Mouse (Mus musculus) forebrain, embryonic 15.5 days (tissue): Measurements from ENCODE around the gene St8sia1. TPM values are rescaled to one million over a fixed set of nuclear protein-coding genes. Genes with fewer than 3 reads are reported as not detected.

Experiments
- ATAC-seq: fragments of 200-750 bp; cut with Nextera tagmentation; replicated peaks from 2 replicates; pipeline ENCODE4 v1.8.0; 2017; ENCODE audit warnings: mild to moderate bottlenecking, moderate TSS enrichment, moderate library complexity
- H3K27ac ChIP-seq: fragments of 300-500 bp; sonication (generic); replicated peaks from 2 replicates; pipeline ENCODE4 v1.5.1; 2015; ENCODE audit warnings: mild to moderate bottlenecking, inconsistent platforms
- H3K27me3 ChIP-seq: fragments of 300-500 bp; sonication (generic); 2 replicates; pipeline ENCODE4 v1.6.1; 2015; ENCODE audit warnings: inconsistent platforms
- H3K36me3 ChIP-seq: fragments of 300-500 bp; sonication (generic); 2 replicates; pipeline ENCODE4 v1.6.1; 2015; ENCODE audit warnings: mild to moderate bottlenecking, inconsistent platforms
- H3K4me1 ChIP-seq: fragments of 300-500 bp; sonication (generic); 2 replicates; pipeline ENCODE4 v1.6.1; 2015; ENCODE audit warnings: inconsistent platforms
- H3K4me2 ChIP-seq: fragments of 300-500 bp; sonication (generic); replicated peaks from 2 replicates; pipeline ENCODE4 v1.6.1; 2015; ENCODE audit warnings: mild to moderate bottlenecking, inconsistent platforms
- H3K4me3 ChIP-seq: fragments of 300-500 bp; sonication (generic); 2 replicates; pipeline ENCODE4 v1.5.1; 2015; ENCODE audit warnings: mild to moderate bottlenecking, inconsistent platforms
- H3K9ac ChIP-seq: fragments of 300-500 bp; sonication (generic); replicated peaks from 2 replicates; pipeline ENCODE4 v1.6.1; 2015; ENCODE audit warnings: mild to moderate bottlenecking, inconsistent platforms
- H3K9me3 ChIP-seq: fragments of 300-500 bp; sonication (generic); 2 replicates; pipeline ENCODE4 v1.6.1; 2016; ENCODE audit warnings: inconsistent platforms
- WGBS: fragments of 180-500 bp; shearing (Covaris S2); methylation state at CpG from one replicate; pipeline ENCODE4 v1.1.7; 2015; ENCODE audit warnings: mixed read lengths; 5-methylcytosine and 5-hydroxymethylcytosine counted together
- polyA plus RNA-seq: library from polyadenylated mRNA; unstranded; fragments of >200 nt; fragmentation: Nextera tagmentation; extraction: Ambion mirVana; gene quantifications from 2 replicates; pipeline ENCODE4 v1.2.1, GENCODE M21; 2015

The St8sia1 gene
- polyA plus RNA-seq, 1 experiment from 2014 or later = 6.9 TPM

DNA sequence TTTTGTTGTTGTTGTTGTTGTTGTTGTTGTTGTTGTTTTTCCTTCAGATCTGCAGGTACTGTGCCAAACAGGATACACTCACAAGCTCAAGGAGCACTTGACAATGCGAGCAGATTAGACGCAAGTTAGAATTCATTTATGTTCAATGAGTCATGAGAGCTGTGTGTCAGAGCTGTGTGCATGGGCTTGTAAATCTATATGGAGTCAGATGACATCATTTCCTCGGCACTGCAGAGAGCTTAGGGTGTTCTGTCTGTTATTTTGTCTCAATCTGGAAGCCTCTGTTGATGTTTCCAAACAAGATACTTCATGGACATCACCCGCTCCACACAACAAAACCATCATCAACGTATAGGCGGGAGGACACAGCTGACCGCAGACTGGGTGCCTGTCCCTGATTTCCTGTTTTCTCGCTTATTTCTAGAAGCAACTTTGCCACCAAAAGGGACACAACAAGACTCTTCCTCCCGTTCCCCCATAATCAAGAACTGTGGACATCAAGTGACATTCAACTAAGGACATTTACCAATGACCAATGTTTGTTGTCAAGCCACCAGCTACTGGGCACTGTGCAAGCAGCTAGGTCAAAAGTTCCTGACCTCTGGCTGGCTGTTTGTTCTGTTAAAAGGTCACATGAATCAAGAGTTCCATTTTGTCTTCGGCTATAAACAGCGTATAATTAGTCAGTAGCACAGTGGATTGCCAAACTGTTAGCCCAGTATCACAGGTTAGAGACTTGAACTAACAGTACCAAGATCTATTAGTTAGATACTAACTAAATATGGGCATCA lies 78.7 kb downstream of the St8sia1 start:
- no peaks in the 10 kb centered on the region for H3K27me3 ChIP-seq
- H3K36me3 ChIP-seq = 0 out of 2 replicates have a peak, but pooled peaks cover 5% of the 10 kb centered on the region
- no peaks in the 10 kb centered on the region for H3K9me3 ChIP-seq
- H3K4me3 ChIP-seq = no peak overlapping the region
- no peak overlapping the region for H3K27ac ChIP-seq
- no peak for ATAC-seq
- H3K9ac ChIP-seq = no peak overlapping the region
- no peak overlapping the region for H3K4me2 ChIP-seq
- 0 out of 2 replicates have a peak, but pooled peaks cover 3% of the 10 kb centered on the region for H3K4me1 ChIP-seq
- WGBS = 93% methylated on average over 11 of the region's 11 CpGs

- no peaks in the 10 kb centered on the region for H3K9me3 ChIP-seq
These were observed 80.1 kb downstream of the St8sia1 start for GRCm38 (mm10) chr6:142884128-142884527.

DNA sequence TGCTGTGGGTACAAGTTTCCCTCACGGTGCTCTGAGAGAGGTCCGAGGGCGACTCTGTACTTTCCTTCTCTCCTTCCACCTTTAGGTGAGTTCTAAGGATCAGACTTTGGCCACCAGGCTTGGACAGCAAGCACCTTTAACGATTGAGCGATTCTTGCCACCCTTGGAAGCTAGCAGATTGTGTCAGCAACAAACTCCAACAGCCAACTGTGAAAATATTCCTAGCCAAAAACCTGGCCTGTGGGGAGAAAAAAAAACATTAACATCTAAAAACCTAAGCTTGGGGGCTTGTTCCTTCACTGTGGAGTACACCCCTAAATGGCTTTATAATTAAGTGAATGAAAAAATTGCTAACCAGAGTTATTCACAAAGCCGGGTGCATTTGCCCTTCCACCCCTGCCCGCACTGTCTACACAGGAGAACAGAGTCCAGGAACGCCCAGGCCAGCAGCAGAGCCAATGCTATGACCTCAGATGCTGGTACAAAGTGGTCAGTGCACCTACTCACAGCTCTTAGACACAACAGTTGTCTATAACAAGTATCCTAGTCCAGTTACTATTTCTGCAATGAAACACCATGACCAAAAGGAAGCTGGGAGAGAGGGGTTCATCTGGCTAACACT lies 83.3 kb downstream of the St8sia1 start:
- Histone ChIP-seq H3K9me3 (no peaks in the 10 kb centered on the region), H3K36me3 (0 out of 2 replicates have a peak, but pooled peaks cover 5% of the 10 kb centered on the region), H3K4me1 (peaks cover 18% of the 10 kb centered on the region), H3K4me2 (no peak overlapping the region), H3K9ac (no peak overlapping the region), H3K27me3 (no peaks in the 10 kb centered on the region), H3K4me3 (no peak overlapping the region), H3K27ac (no peak overlapping the region)
- 94% methylated on average over 8 of the region's 8 CpGs for WGBS
- no peak for ATAC-seq

More at GRCm38 (mm10) chr6:142884128-142884527, 80.1 kb downstream of the St8sia1 start:
- 72% methylated on average over 9 of the region's 9 CpGs for WGBS
- Histone ChIP-seq H3K27me3 (no peaks in the 10 kb centered on the region), H3K4me3 (no peak overlapping the region), H3K36me3 (0 out of 2 replicates have a peak, but pooled peaks cover 5% of the 10 kb centered on the region), H3K27ac (no peak overlapping the region), H3K9ac (no peak overlapping the region), H3K4me1 (0 out of 2 replicates have a peak, but pooled peaks cover 3% of the 10 kb centered on the region), H3K4me2 (no peak overlapping the region)
- ATAC-seq = no peak

DNA sequence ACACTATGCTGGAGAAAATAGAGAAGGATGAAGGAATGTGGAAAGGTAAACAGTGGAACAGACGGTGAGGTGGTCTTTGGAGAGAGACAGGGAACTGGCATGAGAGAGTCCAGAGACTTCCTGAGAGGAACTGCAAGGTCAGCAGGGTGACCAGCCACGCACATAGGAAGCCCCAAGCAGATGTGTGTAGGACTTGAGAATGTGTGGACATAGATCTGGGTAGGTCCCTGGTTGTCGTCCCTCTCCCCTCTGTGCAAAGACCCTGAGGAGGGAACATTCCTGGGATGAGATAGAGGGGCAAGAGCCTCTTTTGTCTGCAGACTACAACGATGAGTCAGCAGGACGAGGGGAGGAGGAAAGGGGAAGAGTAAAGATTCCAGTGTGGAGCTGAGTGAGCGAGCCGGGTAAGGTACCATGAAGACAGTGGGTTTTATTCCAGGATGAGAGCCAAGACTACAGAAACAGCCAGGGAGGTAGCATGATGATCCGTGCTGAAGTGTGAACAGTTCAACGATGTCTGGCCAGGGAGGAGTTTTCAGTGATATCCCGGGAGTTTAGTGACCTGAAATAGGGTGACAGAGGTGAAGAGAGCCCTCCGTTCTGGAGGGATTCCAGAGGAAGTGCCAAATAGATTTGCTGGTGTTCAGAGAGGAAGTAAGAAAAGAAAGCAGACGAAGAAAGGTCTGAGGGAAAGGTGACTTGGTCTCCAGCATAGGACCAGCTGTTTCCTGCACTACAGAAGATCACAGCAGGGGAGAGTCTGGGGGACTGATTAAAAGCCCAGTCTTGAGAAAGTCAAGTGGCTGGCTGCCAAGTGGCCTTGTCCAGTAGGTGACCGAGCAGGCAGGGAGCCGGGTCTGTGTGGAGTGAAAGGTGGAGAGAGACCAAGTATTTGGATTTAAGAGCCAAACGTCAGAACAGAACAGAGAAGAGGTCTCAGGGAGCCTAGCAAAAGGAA lies 85.2 kb downstream of the St8sia1 start:
- Histone ChIP-seq H3K27me3 (no peaks in the 10 kb centered on the region), H3K9me3 (no peaks in the 10 kb centered on the region), H3K4me3 (no peak overlapping the region), H3K27ac (no peak overlapping the region), H3K4me2 (no peak overlapping the region), H3K4me1 (peaks cover 22% of the 10 kb centered on the region), H3K9ac (no peak overlapping the region), H3K36me3 (no peaks in the 10 kb centered on the region)
- ATAC-seq = no peak
- 56% methylated on average over 15 of the region's 15 CpGs for WGBS

GRCm38 (mm10) chr6:142877221-142877620 lies 87.0 kb downstream of the St8sia1 start:
- ATAC-seq = no peak
- Histone ChIP-seq H3K27ac (peak overlapping the region; percentile 37; the same call in 1 of the 2 replicates), H3K4me1 (peaks cover 22% of the 10 kb centered on the region), H3K9me3 (no peaks in the 10 kb centered on the region), H3K9ac (no peak overlapping the region), H3K36me3 (no peaks in the 10 kb centered on the region), H3K4me2 (0 out of 2 replicates have a peak overlapping the region, but pooled peaks have one; percentile 19), H3K27me3 (no peaks in the 10 kb centered on the region), H3K4me3 (no peak overlapping the region)
- 46% methylated on average over 6 of the region's 6 CpGs for WGBS

DNA sequence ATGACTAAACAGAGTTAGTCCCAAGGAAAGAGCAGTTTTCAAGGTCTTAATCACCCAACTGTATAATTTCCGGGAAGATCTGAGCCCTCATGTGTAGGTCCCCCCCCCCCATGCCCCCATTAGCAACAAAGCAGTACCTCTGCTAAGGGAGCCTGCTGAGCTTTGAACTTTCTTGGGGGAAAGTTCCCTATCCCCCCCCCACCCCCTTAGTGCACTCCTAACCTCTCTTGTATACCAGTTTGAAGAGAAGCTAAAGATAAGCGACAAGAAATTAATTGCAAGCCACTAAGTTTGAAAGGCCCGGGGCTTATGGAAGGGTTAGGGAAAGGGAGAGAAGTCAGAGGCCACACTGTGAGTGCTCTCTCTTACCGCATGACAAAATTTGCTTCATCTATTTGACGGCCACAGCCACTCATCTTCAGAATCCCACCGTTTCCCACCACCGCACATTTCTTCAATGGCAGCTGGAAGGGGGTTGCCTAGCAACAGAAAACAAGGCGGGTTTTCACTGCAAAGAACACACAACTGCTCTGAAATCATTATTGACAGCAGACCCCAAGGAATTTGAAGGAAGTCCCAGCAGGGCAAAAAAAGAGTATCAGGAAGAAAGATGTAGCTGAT lies 87.9 kb downstream of the St8sia1 start:
- Histone ChIP-seq H3K27me3 (no peaks in the 10 kb centered on the region), H3K4me2 (peak overlapping the region; percentile 19; the same call in 1 of the 2 replicates), H3K9ac (no peak overlapping the region), H3K9me3 (no peaks in the 10 kb centered on the region), H3K27ac (peak overlapping the region; percentile 37; the same call in 1 of the 2 replicates), H3K36me3 (no peaks in the 10 kb centered on the region), H3K4me1 (peaks cover 22% of the 10 kb centered on the region), H3K4me3 (no peak overlapping the region)
- ATAC-seq = peak; percentile 68
- 2% methylated on average over 8 of the region's 8 CpGs for WGBS

DNA sequence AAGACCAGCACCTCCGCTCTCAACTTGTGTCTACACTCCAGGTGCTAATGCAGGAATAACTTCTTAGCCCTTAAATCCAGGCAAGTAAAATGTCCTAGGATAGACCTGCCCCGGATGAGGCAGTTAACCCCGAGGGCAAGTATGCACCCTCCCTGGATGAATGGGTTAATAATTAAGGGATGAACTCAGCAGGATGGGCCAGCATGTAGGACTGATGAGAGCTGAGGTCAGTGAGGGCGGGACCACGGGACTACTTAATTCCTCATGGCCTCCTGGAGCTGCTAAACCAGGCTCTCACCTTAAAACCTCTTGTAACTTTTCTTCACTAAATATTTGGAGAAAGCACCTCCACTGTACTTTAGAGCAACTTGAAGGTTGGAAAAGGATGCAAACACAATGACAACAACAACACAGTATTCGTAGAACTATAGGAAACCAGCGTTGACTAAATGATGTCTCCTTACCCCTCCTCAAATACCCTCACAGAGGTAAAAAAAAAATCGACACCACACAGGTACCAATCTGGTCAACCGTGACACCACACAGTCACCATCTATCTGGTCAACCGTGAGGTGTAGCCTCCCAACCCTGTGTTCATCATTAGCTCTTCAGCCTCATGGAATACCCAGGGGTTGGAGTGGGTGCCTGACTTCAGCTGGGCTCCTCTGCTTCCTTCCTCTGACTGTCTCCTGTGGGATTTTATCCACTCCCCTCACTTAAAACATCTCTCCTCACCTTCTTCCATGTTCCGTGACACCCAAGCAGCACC lies 90.3 kb downstream of the St8sia1 start:
- H3K36me3 ChIP-seq = no peaks in the 10 kb centered on the region

DNA sequence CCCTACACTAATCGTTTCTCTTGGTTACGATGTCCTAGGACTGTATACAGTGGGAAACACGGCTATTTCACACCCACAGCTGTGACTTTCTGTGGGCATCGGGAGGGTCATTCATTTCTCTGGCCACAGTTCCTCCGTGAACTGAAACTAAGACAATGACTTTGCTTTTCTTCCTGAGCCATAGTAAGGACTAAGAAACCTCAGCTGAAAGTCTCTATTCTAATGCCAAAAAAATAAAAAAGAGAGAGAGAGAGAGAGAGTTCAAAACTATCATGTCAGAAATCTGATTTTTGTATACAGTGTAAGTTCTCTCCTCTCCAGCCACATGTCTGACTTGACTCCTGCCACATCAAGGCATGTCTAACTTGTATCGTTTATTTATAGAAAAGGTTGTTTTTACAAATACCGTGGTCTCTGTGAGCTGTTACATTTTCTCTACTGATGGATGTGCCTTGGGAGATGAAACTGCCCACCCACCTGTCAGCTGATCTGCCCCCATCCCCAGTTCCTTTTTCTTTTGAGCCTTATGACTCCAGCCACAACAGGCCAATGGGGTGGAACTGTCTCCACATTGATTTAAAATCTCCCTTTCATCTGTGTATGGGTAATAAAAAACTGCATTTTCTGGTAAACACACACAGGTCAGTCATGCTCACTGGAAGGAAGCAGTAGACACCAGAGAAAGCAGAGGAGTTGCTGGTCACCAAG lies 94.4 kb downstream of the St8sia1 start:
- no peak overlapping the region for H3K4me3 ChIP-seq
- H3K36me3 ChIP-seq = no peaks in the 10 kb centered on the region
- peaks cover 20% of the 10 kb centered on the region for H3K4me1 ChIP-seq
- no peak for ATAC-seq
- no peak overlapping the region for H3K27ac ChIP-seq
- 86% methylated on average over 7 of the region's 7 CpGs for WGBS
- no peaks in the 10 kb centered on the region for H3K9me3 ChIP-seq
- no peak overlapping the region for H3K4me2 ChIP-seq
- no peaks in the 10 kb centered on the region for H3K27me3 ChIP-seq
- no peak overlapping the region for H3K9ac ChIP-seq

More for the DNA sequence above, 90.3 kb downstream of the St8sia1 start:
- 88% methylated on average over 11 of the region's 11 CpGs for WGBS
- no peaks in the 10 kb centered on the region for H3K9me3 ChIP-seq
- peaks cover 19% of the 10 kb centered on the region for H3K4me1 ChIP-seq
- H3K27ac ChIP-seq = no peak overlapping the region
- no peak for ATAC-seq
- no peak overlapping the region for H3K9ac ChIP-seq
- H3K4me3 ChIP-seq = no peak overlapping the region
- no peak overlapping the region for H3K4me2 ChIP-seq
- H3K27me3 ChIP-seq = no peaks in the 10 kb centered on the region

DNA sequence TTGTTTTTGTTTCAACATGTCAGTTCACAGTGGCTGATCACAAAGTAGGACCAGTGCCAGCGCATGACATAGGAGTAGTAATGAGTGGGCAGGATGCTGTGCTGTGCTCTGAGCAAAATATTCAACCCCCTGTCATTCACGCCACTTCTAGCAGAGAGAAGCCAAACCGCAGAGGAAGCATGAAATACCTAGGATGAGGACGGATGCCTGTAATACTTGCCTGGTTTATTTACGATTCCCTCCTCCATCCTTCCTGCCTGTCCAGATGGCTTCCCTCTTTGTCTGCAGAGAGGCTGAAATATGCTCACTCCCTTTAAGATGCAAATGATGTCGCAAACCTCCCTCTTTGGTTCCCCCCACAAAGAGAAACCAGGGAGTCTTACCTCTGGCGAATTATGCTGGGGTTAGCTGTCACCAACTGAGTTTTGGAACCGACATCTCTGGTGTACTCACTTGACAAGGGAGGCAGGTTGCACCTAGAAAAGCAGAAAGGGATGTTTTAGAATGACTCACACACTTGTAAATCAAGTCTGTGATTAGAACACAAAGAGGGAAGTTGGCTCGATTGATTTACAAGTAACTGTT lies 96.7 kb downstream of the St8sia1 start:
- Histone ChIP-seq H3K27ac (peak overlapping the region; percentile 93), H3K36me3 (0 out of 2 replicates have a peak, but pooled peaks cover 5% of the 10 kb centered on the region), H3K4me2 (peak overlapping the region; percentile 27), H3K4me1 (peaks cover 20% of the 10 kb centered on the region), H3K27me3 (no peaks in the 10 kb centered on the region), H3K4me3 (0 out of 2 replicates have a peak overlapping the region, but pooled peaks have one; percentile 5), H3K9me3 (no peaks in the 10 kb centered on the region), H3K9ac (peak overlapping the region; percentile 19; the same call in 1 of the 2 replicates)
- ATAC-seq = peak; percentile 95
- 5% methylated on average over 9 of the region's 9 CpGs for WGBS

GRCm38 (mm10) chr6:142867023-142867422 lies 97.2 kb downstream of the St8sia1 start:
- H3K27me3 ChIP-seq = no peaks in the 10 kb centered on the region
- H3K4me3 ChIP-seq = no peak overlapping the region
- 86% methylated on average over 2 of the region's 2 CpGs for WGBS
- peak overlapping the region; percentile 27; the same call in 1 of the 2 replicates for H3K4me2 ChIP-seq
- H3K4me1 ChIP-seq = peaks cover 20% of the 10 kb centered on the region
- 0 out of 2 replicates have a peak overlapping the region, but pooled peaks have one; percentile 19 for H3K9ac ChIP-seq
- H3K9me3 ChIP-seq = no peaks in the 10 kb centered on the region
- peak; percentile 23; the same call in 1 of the 2 replicates for ATAC-seq
- H3K27ac ChIP-seq = peak overlapping the region; percentile 93
- H3K36me3 ChIP-seq = 0 out of 2 replicates have a peak, but pooled peaks cover 5% of the 10 kb centered on the region
